Mouse (Mus musculus) midbrain, embryonic 14.5 days (tissue): ENCODE measurements at regions not wholly inside any gene's neighbourhood (a gene's known extent, or its start where the extent isn't known, plus 50 kb on each side); places are given as distances from the start of the nearest gene placed in this dataset.

Source experiments
- ATAC-seq: fragments of 200-750 bp; cut with Nextera tagmentation; 2 replicates; pipeline ENCODE4 v1.8.0; 2017; ENCODE audit warnings: moderate number of reproducible peaks, moderate library complexity; ENCODE audit not compliant: low FRiP score, low TSS enrichment
- DNase-seq: peaks from one replicate; pipeline ENCODE4 v3.0.0-alpha.2; 2015
- H3K27ac ChIP-seq: fragments of 300-500 bp; sonication (generic); replicated peaks from 2 replicates; pipeline ENCODE4 v1.5.1; 2014; ENCODE audit warnings: mild to moderate bottlenecking, low read depth, low read length, moderate library complexity
- H3K27me3 ChIP-seq: fragments of 300-500 bp; sonication (generic); 2 replicates; pipeline ENCODE4 v1.6.1; 2014; ENCODE audit warnings: low read length, control low read depth, mixed read lengths; ENCODE audit not compliant: control insufficient read depth, insufficient read depth
- H3K36me3 ChIP-seq: fragments of 300-500 bp; sonication (generic); 2 replicates; pipeline ENCODE4 v1.6.1; 2014; ENCODE audit warnings: low read length, control low read depth; ENCODE audit not compliant: control insufficient read depth, insufficient read depth
- H3K4me1 ChIP-seq: fragments of 300-500 bp; sonication (generic); 2 replicates; pipeline ENCODE4 v1.6.1; 2014; ENCODE audit warnings: mild to moderate bottlenecking, antibody characterized with exemption, low read length, control low read depth; ENCODE audit not compliant: control insufficient read depth, insufficient read depth
- H3K4me2 ChIP-seq: fragments of 300-500 bp; sonication (generic); 2 replicates; pipeline ENCODE4 v1.6.1; 2014; ENCODE audit warnings: mild to moderate bottlenecking, low read length, moderate library complexity
- H3K4me3 ChIP-seq: fragments of 300-500 bp; sonication (generic); replicated peaks from 2 replicates; pipeline ENCODE4 v1.5.1; 2014; ENCODE audit warnings: low read depth, low read length
- H3K9ac ChIP-seq: fragments of 300-500 bp; sonication (generic); replicated peaks from 2 replicates; pipeline ENCODE4 v1.6.1; 2014; ENCODE audit warnings: mild to moderate bottlenecking, low read length, moderate library complexity
- H3K9me3 ChIP-seq: fragments of 300-500 bp; sonication (generic); 2 replicates; pipeline ENCODE4 v1.6.1; 2016; ENCODE audit warnings: low read length, control low read depth, mixed read lengths; ENCODE audit not compliant: control insufficient read depth
- WGBS: fragments of 180-500 bp; shearing (Covaris S2); extraction: QIAGEN DNeasy Blood & Tissue Kit; methylation state at CpG from one replicate; pipeline ENCODE4 v1.1.7; 2014; 5-methylcytosine and 5-hydroxymethylcytosine counted together

GRCm38 (mm10) chr15:40339746-40340145 lies 205.6 kb downstream of the 9330182O14Rik start:
- Histone ChIP-seq H3K27me3 (no peaks in the 10 kb centered on the region), H3K36me3 (no peaks in the 10 kb centered on the region), H3K4me2 (no peak overlapping the region), H3K9ac (no peak overlapping the region), H3K4me1 (no peaks in the 10 kb centered on the region), H3K9me3 (no peaks in the 10 kb centered on the region), H3K4me3 (no peak overlapping the region), H3K27ac (no peak overlapping the region)
- ATAC-seq (no peak), DNase-seq (no peak)
- WGBS: 84% methylated on average over 2 of the region's 2 CpGs

- no peak overlapping the region for H3K4me2 ChIP-seq
- H3K9ac ChIP-seq: no peak overlapping the region
- no peak overlapping the region for H3K27ac ChIP-seq
- no peaks in the 10 kb centered on the region for H3K27me3 ChIP-seq
- ATAC-seq: no peak
- no peaks in the 10 kb centered on the region for H3K9me3 ChIP-seq
- WGBS: 84% methylated on average over 1 of the region's 1 CpGs
- H3K4me3 ChIP-seq: no peak overlapping the region
- no peak for DNase-seq
- no peaks in the 10 kb centered on the region for H3K4me1 ChIP-seq
- no peaks in the 10 kb centered on the region for H3K36me3 ChIP-seq
Observed at GRCm38 (mm10) chr15:40340269-40340668, 206.1 kb downstream of the 9330182O14Rik start.

DNA sequence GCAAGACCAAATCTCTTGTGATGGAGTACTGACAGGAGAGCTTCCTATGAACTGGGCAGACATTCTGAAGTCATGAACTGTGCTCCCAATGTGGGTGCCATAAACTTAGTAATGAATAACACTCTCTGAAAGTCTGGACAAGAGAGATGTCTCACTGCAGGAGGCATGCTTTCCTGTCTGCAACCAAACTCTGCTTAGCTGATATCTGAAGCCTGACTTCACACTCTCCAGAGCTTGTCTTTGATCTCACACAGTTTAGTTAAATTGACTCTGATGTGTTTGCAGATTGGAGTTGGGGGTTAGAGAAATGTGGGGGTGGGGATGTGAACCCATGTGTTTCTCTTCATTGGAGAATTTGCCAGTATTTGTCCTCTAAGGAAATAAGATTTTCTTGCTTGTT lies 217.3 kb downstream of the 9330182O14Rik start:
- no peak for DNase-seq
- Histone ChIP-seq H3K4me1 (no peaks in the 10 kb centered on the region), H3K27ac (no peak overlapping the region), H3K27me3 (no peaks in the 10 kb centered on the region), H3K36me3 (no peaks in the 10 kb centered on the region), H3K4me3 (no peak overlapping the region), H3K9ac (no peak overlapping the region), H3K9me3 (no peaks in the 10 kb centered on the region), H3K4me2 (no peak overlapping the region)
- ATAC-seq: no peak

- H3K9me3 ChIP-seq: no peaks in the 10 kb centered on the region
- no peak overlapping the region for H3K9ac ChIP-seq
- H3K36me3 ChIP-seq: no peaks in the 10 kb centered on the region
- no peaks in the 10 kb centered on the region for H3K4me1 ChIP-seq
- H3K4me3 ChIP-seq: no peak overlapping the region
- no peaks in the 10 kb centered on the region for H3K27me3 ChIP-seq
- H3K4me2 ChIP-seq: no peak overlapping the region
- WGBS: 78% methylated on average over 10 of the region's 10 CpGs
- ATAC-seq: no peak
- no peak overlapping the region for H3K27ac ChIP-seq
- no peak for DNase-seq
Observed at GRCm38 (mm10) chr15:40354802-40355487, 220.8 kb downstream of the 9330182O14Rik start.

- Histone ChIP-seq H3K9ac (no peak overlapping the region), H3K27me3 (no peaks in the 10 kb centered on the region), H3K4me2 (no peak overlapping the region), H3K4me1 (no peaks in the 10 kb centered on the region), H3K9me3 (no peaks in the 10 kb centered on the region), H3K36me3 (no peaks in the 10 kb centered on the region), H3K27ac (no peak overlapping the region), H3K4me3 (no peak overlapping the region)
- WGBS: 85% methylated on average over 3 of the region's 3 CpGs
- no peak for ATAC-seq
- DNase-seq: no peak
Observed at GRCm38 (mm10) chr15:40356096-40356495, 221.9 kb downstream of the 9330182O14Rik start.

DNA sequence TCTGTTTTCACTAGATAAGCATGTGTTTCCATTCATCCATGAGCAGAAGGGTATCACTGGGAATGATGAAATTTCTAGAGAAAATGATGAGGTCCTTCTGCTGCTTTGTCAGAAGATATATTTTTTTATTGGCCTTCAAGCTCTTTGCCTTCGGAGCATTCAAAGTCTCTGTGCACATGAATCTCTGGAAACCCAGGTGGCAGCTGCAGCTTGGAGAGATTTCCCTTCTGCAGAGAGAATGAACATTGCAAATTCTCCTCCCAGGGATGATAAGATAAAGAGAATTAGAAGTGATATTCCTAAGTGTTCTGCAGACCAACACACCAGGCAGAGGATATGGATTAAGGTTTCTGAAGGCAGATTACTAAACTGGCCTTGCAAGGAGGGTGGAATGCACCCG lies 224.2 kb downstream of the 9330182O14Rik start:
- DNase-seq (no peak), ATAC-seq (no peak)
- WGBS: 70% methylated on average over 2 of the region's 2 CpGs
- H3K9ac ChIP-seq: no peak overlapping the region
- H3K9me3 ChIP-seq: no peaks in the 10 kb centered on the region
- no peak overlapping the region for H3K4me3 ChIP-seq
- H3K4me2 ChIP-seq: no peak overlapping the region
- no peak overlapping the region for H3K27ac ChIP-seq
- H3K36me3 ChIP-seq: no peaks in the 10 kb centered on the region
- no peaks in the 10 kb centered on the region for H3K4me1 ChIP-seq
- no peaks in the 10 kb centered on the region for H3K27me3 ChIP-seq

- H3K9ac ChIP-seq: no peak overlapping the region
- H3K36me3 ChIP-seq: no peaks in the 10 kb centered on the region
- DNase-seq (no peak), ATAC-seq (no peak)
- H3K4me2 ChIP-seq: no peak overlapping the region
- H3K27ac ChIP-seq: no peak overlapping the region
- no peaks in the 10 kb centered on the region for H3K4me1 ChIP-seq
- WGBS: 84% methylated on average over 11 of the region's 11 CpGs
- H3K27me3 ChIP-seq: no peaks in the 10 kb centered on the region
- no peaks in the 10 kb centered on the region for H3K9me3 ChIP-seq
- H3K4me3 ChIP-seq: no peak overlapping the region
Observed at GRCm38 (mm10) chr15:40361849-40362533, 227.8 kb downstream of the 9330182O14Rik start.

DNA sequence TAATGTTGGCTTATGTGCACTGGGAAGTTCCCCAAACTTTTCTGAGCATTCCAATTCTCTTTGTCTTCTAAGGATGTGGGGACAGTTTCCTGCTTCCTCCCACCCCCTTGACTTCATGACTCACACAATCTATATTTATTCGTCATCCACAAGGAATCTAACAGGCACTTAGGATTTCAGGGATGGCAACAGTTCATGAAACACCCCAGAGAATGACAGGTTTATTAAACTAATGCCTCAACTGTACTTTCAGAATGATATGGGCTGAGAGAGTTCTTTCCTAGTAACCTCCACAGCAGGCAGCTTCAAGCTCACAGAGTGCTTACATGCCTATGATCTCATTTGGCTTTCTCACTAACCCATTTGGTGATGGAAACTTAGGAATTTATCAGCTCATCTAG lies 230.1 kb downstream of the 9330182O14Rik start:
- Histone ChIP-seq H3K27ac (no peak overlapping the region), H3K36me3 (no peaks in the 10 kb centered on the region), H3K4me1 (no peaks in the 10 kb centered on the region), H3K4me2 (no peak overlapping the region), H3K9ac (no peak overlapping the region), H3K9me3 (no peaks in the 10 kb centered on the region), H3K4me3 (no peak overlapping the region), H3K27me3 (no peaks in the 10 kb centered on the region)
- ATAC-seq: no peak
- no peak for DNase-seq
- WGBS: 92% methylated on average over 1 of the region's 1 CpGs

DNA sequence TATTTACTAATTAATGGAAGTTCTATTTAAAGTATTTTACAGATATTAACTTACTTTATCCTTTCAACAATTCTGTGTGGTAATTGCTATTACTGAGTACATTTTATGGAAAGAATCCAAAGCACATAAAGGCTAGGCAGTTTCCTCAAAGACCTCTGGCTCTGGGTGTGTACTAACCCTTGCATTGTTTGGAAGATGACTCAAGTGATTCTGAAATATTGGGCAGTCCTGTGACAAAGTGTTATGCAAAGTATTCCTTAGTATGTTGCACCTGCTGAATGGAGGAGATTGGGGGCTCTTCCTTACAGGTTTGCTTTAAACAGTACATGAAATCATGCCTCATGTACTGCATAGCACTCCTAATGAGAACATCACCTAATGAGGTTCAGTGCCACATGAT lies 231.4 kb downstream of the 9330182O14Rik start:
- no peak overlapping the region for H3K27ac ChIP-seq
- H3K4me3 ChIP-seq: no peak overlapping the region
- H3K9ac ChIP-seq: no peak overlapping the region
- no peaks in the 10 kb centered on the region for H3K4me1 ChIP-seq
- DNase-seq (no peak), ATAC-seq (no peak)
- H3K36me3 ChIP-seq: no peaks in the 10 kb centered on the region
- no peaks in the 10 kb centered on the region for H3K27me3 ChIP-seq
- no peaks in the 10 kb centered on the region for H3K9me3 ChIP-seq
- H3K4me2 ChIP-seq: no peak overlapping the region
